Mouse (Mus musculus) E14TG2a.4 (cell line): ENCODE data around the gene Sf3b2.
A peak's percentile ranks its signal among the peaks of the same experiment; 100 is the strongest.

ENCODE experiments used
- H3K27me3 ChIP-seq: 2 replicates; pipeline ENCODE4 v1.6.1; 2014; ENCODE audit warnings: low read length, control low read depth; ENCODE audit not compliant: insufficient read depth
- H3K36me3 ChIP-seq: 2 replicates; pipeline ENCODE4 v1.6.1; 2014; ENCODE audit warnings: low read length, control low read depth; ENCODE audit not compliant: insufficient read depth
- H3K4me1 ChIP-seq: replicated peaks from 2 replicates; pipeline ENCODE4 v1.6.1; 2014; ENCODE audit warnings: low read depth, low read length, control low read depth
- H3K4me3 ChIP-seq: replicated peaks from 2 replicates; pipeline ENCODE4 v1.5.1; 2014; ENCODE audit warnings: mild to moderate bottlenecking, low read length
- H3K9me3 ChIP-seq: 2 replicates; pipeline ENCODE4 v1.6.1; 2014; ENCODE audit warnings: low read length, control low read depth
- CTCF ChIP-seq: conservative IDR thresholded peaks from 2 replicates; pipeline ENCODE4 v1.5.1; 2014; ENCODE audit warnings: low read length
- NANOG ChIP-seq: IDR thresholded peaks from 2 replicates; pipeline ENCODE4 v1.6.1; 2014; ENCODE audit warnings: borderline replicate concordance, low read length, mixed read lengths
- POU5F1 ChIP-seq: IDR thresholded peaks from 2 replicates; pipeline ENCODE4 v1.6.1; 2014; ENCODE audit warnings: low read length, borderline replicate concordance

The Sf3b2 gene

DNA sequence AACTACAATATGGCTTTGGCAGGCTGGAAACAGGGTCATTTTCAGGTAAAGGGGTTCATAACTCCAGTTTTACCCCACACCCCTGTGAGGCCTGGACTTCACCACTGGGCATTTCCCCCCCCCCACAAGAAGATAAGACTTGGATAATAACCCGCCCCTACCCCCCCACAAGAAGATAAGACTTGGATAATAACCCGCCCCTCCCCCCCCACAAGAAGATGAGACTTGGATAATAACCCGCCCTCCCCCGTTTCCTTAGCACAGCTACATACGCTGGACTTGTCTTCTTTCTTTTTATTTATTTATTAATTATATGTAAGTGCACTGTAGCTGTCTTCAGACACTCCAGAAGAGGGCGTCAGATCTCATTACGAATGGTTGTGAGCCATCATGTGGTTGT, 13.8 kb upstream of the Sf3b2 start:
- no peak overlapping the region for H3K4me3 ChIP-seq
- H3K4me1 ChIP-seq: peaks cover 29% of the 10 kb centered on the region
- H3K36me3 ChIP-seq: 0 out of 2 replicates have a peak, but pooled peaks cover under 1% of the 10 kb centered on the region
- TF ChIP-seq POU5F1 (no peak), NANOG (no peak), CTCF (no peak)
- H3K9me3 ChIP-seq: no peaks in the 10 kb centered on the region
- H3K27me3 ChIP-seq: peaks cover 21% of the 10 kb centered on the region

GRCm38 (mm10) chr19:5306968-5307734, 11.9 kb upstream of the Sf3b2 start:
- 0 out of 2 replicates have a peak, but pooled peaks cover 6% of the 10 kb centered on the region for H3K36me3 ChIP-seq
- H3K9me3 ChIP-seq: no peaks in the 10 kb centered on the region
- TF ChIP-seq NANOG (no peak), CTCF (no peak)
- H3K27me3 ChIP-seq: peaks cover 21% of the 10 kb centered on the region
- peak overlapping the region; percentile 72 for H3K4me3 ChIP-seq
- H3K4me1 ChIP-seq: peaks cover 34% of the 10 kb centered on the region

- TF ChIP-seq CTCF (peak; percentile 33), POU5F1 (no peak)
- Histone ChIP-seq H3K4me1 (peaks cover 42% of the 10 kb centered on the region), H3K4me3 (peak overlapping the region; percentile 72), H3K27me3 (peaks cover 21% of the 10 kb centered on the region), H3K9me3 (no peaks in the 10 kb centered on the region), H3K36me3 (0 out of 2 replicates have a peak, but pooled peaks cover 6% of the 10 kb centered on the region)
Measured at GRCm38 (mm10) chr19:5306279-5306678, 11.0 kb upstream of the Sf3b2 start.

GRCm38 (mm10) chr19:5302455-5302854, 7.2 kb upstream of the Sf3b2 start:
- TF ChIP-seq CTCF (peak; percentile 77), NANOG (no peak), POU5F1 (no peak)
- Histone ChIP-seq H3K4me3 (no peak overlapping the region), H3K27me3 (peaks cover 20% of the 10 kb centered on the region), H3K36me3 (0 out of 2 replicates have a peak, but pooled peaks cover 6% of the 10 kb centered on the region), H3K9me3 (no peaks in the 10 kb centered on the region), H3K4me1 (peaks cover 70% of the 10 kb centered on the region)

- no peak for TF ChIP-seq POU5F1
- no peak for TF ChIP-seq CTCF
- TF ChIP-seq NANOG: no peak; the same call in 1 of the 2 replicates
- H3K4me1 ChIP-seq: peaks cover 73% of the 10 kb centered on the region
- H3K27me3 ChIP-seq: peaks cover 13% of the 10 kb centered on the region; the same call in 1 of the 2 replicates
- no peaks in the 10 kb centered on the region for H3K9me3 ChIP-seq
- peak overlapping the region; percentile 17; the same call in 1 of the 2 replicates for H3K4me3 ChIP-seq
- 0 out of 2 replicates have a peak, but pooled peaks cover 6% of the 10 kb centered on the region for H3K36me3 ChIP-seq
Measured at GRCm38 (mm10) chr19:5300588-5300987, 5.3 kb upstream of the Sf3b2 start.

DNA sequence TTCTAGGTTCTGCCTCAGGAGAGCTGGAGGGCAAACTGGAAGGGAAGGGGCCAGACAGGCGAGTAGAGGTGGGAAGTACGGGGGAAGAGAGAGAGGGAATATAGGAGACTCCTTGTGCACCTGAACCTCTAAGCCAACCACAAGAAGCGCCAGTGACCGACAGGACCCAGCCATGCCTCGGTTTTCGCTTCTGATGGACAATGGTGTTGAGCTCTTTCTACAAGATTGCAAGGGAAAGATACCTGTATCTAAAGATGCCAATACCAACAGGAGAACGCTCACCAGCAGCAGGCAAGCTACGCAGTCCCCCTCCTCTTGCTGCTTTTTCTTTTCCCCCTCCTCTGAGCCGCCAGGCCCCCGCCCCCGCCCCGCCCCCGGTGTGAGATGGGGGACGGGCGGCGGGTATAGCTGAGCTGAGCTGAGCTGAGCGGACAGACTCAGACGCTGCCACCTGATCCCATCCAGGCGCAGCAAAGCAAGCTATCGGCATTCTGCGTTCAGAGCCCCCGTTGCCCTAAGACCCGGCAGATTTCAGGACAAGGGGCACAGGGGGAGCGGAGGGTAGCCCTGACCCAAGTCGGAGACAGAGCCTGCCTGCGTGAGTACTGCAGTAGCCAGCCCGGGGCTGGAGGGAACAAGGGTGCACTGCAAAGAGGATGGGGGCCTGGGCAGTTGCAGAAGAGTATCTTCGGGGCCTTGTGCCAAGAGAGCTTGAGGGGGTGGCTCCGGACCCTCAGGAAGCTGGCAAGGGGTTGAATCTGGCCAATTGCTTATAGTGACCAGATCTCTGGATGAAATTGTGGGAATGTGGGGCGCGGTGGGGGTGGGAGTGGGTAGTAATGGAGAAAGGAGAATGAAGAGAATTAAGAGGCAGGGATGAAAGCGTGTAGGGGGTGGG, 2.9 kb upstream of the Sf3b2 start, which contains the start of gene Gal3st3:
TSS of gene Gal3st3 (plus strand) at position 429 of the 898 bp plus-strand sequence.
- peaks cover 13% of the 10 kb centered on the region; the same call in 1 of the 2 replicates for H3K27me3 ChIP-seq
- peaks cover 79% of the 10 kb centered on the region for H3K4me1 ChIP-seq
- peaks cover 11% of the 10 kb centered on the region for H3K36me3 ChIP-seq
- no peaks in the 10 kb centered on the region for H3K9me3 ChIP-seq
- H3K4me3 ChIP-seq: peak within 1 kb of the TSS; percentile 79
- TF ChIP-seq NANOG: no peak

DNA sequence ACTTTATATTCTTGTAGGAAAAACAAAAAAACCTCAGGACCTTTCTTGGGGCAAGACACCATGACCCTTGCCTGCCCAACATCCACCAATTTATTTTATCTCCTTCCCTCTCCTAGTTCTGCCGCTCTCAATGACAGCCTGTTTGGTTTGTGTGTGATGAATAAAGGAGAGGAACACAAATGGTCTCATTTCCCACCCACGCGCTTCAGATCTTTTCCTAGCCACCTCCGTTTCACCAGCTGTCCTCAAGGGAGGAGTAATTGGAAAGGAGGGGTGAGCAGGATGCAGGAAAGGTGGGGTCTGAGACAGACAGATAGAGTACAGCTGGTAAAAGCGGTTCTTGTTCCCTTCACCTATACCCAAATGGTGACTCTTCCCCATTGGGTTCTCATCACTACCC, 1.4 kb upstream of the Sf3b2 start:
- no peak for TF ChIP-seq POU5F1
- TF ChIP-seq NANOG: no peak
- no peak for TF ChIP-seq CTCF
- Histone ChIP-seq H3K36me3 (peaks cover 27% of the 10 kb centered on the region), H3K27me3 (peaks cover 13% of the 10 kb centered on the region; the same call in 1 of the 2 replicates), H3K9me3 (no peaks in the 10 kb centered on the region), H3K4me3 (peak overlapping the region; percentile 97), H3K4me1 (peaks cover 74% of the 10 kb centered on the region)

- peak overlapping the region; percentile 97 for H3K4me3 ChIP-seq
- H3K27me3 ChIP-seq: peaks cover 13% of the 10 kb centered on the region; the same call in 1 of the 2 replicates
- peaks cover 36% of the 10 kb centered on the region for H3K36me3 ChIP-seq
- H3K9me3 ChIP-seq: no peaks in the 10 kb centered on the region
- TF ChIP-seq NANOG (no peak), CTCF (no peak), POU5F1 (no peak)
- peaks cover 66% of the 10 kb centered on the region for H3K4me1 ChIP-seq
Measured at GRCm38 (mm10) chr19:5295736-5296075, 451 bp upstream of the Sf3b2 start.
